Mouse (Mus musculus) midbrain, embryonic 16.5 days (tissue): ENCODE measurements around the gene Gm47985. TPM values are rescaled to one million over a fixed set of nuclear protein-coding genes. Genes with fewer than 3 reads are reported as not detected.
A peak's percentile ranks its signal among the peaks of the same experiment; 100 is the strongest.
"Not testable (repeated sequence)": the region's sequence is repeated elsewhere in the genome, so short reads cannot be mapped to it uniquely, and the experiment has no call there.

ENCODE experiments used
- ATAC-seq: fragments of 200-750 bp; cut with Nextera tagmentation; 2 replicates; pipeline ENCODE4 v1.8.0; 2017; ENCODE audit warnings: moderate TSS enrichment
- H3K27ac ChIP-seq: fragments of 300-500 bp; sonication (generic); 2 replicates; pipeline ENCODE4 v1.5.1; 2014; ENCODE audit warnings: mild to moderate bottlenecking, low read length, mixed read lengths
- H3K27me3 ChIP-seq: fragments of 300-500 bp; sonication (generic); 2 replicates; pipeline ENCODE4 v1.6.1; 2014; ENCODE audit warnings: low read depth, low read length, mixed read lengths; ENCODE audit not compliant: control insufficient read depth, insufficient read depth
- H3K36me3 ChIP-seq: fragments of 300-500 bp; sonication (generic); 2 replicates; pipeline ENCODE4 v1.6.1; 2014; ENCODE audit warnings: mild to moderate bottlenecking, low read length, moderate library complexity, mixed read lengths; ENCODE audit not compliant: control insufficient read depth, insufficient read depth
- H3K4me1 ChIP-seq: fragments of 300-500 bp; sonication (generic); 2 replicates; pipeline ENCODE4 v1.6.1; 2014; ENCODE audit warnings: mild to moderate bottlenecking, low read length, mixed read lengths; ENCODE audit not compliant: control insufficient read depth, insufficient read depth
- H3K4me2 ChIP-seq: fragments of 300-500 bp; sonication (generic); 2 replicates; pipeline ENCODE4 v1.6.1; 2014; ENCODE audit warnings: mild to moderate bottlenecking, low read length, mixed read lengths
- H3K4me3 ChIP-seq: fragments of 300-500 bp; sonication (generic); 2 replicates; pipeline ENCODE4 v1.5.1; 2014; ENCODE audit warnings: low read depth, mild to moderate bottlenecking, low read length, moderate library complexity, mixed read lengths
- H3K9ac ChIP-seq: fragments of 300-500 bp; sonication (generic); 2 replicates; pipeline ENCODE4 v1.6.1; 2014; ENCODE audit warnings: low read depth, low read length, mixed read lengths
- H3K9me3 ChIP-seq: fragments of 300-500 bp; sonication (generic); replicated peaks from 2 replicates; pipeline ENCODE4 v1.6.1; 2014; ENCODE audit warnings: mild to moderate bottlenecking, low read length, mixed read lengths; ENCODE audit not compliant: control insufficient read depth, poor library complexity, severe bottlenecking
- WGBS: fragments of 180-500 bp; shearing (Covaris S2); extraction: QIAGEN DNeasy Blood & Tissue Kit; methylation state at CpG from one replicate; pipeline ENCODE4 v1.1.7; 2014; 5-methylcytosine and 5-hydroxymethylcytosine counted together
- polyA plus RNA-seq: library from polyadenylated mRNA; unstranded; fragments of >200 nt; fragmentation: Nextera tagmentation; extraction: Ambion mirVana; gene quantifications from 2 replicates; pipeline ENCODE4 v1.2.1, GENCODE M21; 2015

The Gm47985 gene
- polyA plus RNA-seq = not detected in 2 replicates

- H3K4me2 ChIP-seq, H3K36me3 ChIP-seq, H3K27ac ChIP-seq, H3K27me3 ChIP-seq, H3K4me1 ChIP-seq, ATAC-seq, H3K4me3 ChIP-seq, H3K9me3 ChIP-seq, H3K9ac ChIP-seq: not testable (repeated sequence)
- WGBS = no CpG with 5 or more reads among the region's 7 CpGs
Measured at GRCm38 (mm10) chr1:151182266-151182665, at the start of gene Gm47985. TSS of gene Gm47985 (plus strand) at chr1:151182537.

- Histone ChIP-seq H3K4me2 (no peak overlapping the region), H3K4me1 (no peaks in the 10 kb centered on the region), H3K9me3 (no peaks in the 10 kb centered on the region), H3K36me3 (no peaks in the 10 kb centered on the region), H3K9ac (no peak overlapping the region), H3K27ac (no peak overlapping the region), H3K27me3 (no peaks in the 10 kb centered on the region), H3K4me3 (no peak overlapping the region)
- 94% methylated on average over 7 of the region's 7 CpGs for WGBS
- no peak for ATAC-seq
Measured at GRCm38 (mm10) chr1:151132686-151133085, 49.7 kb upstream of the Gm47985 start.

- H3K36me3 ChIP-seq = no peaks in the 10 kb centered on the region
- H3K27ac ChIP-seq = no peak overlapping the region
- 79% methylated on average over 6 of the region's 6 CpGs for WGBS
- H3K4me1 ChIP-seq = no peaks in the 10 kb centered on the region
- peak; percentile 28; the same call in 1 of the 2 replicates for ATAC-seq
- no peaks in the 10 kb centered on the region for H3K9me3 ChIP-seq
- H3K4me2 ChIP-seq = no peak overlapping the region
- no peak overlapping the region for H3K9ac ChIP-seq
- H3K4me3 ChIP-seq = no peak overlapping the region
- no peaks in the 10 kb centered on the region for H3K27me3 ChIP-seq
Measured at GRCm38 (mm10) chr1:151138388-151138787, 43.9 kb upstream of the Gm47985 start.

GRCm38 (mm10) chr1:151140956-151141355 is 41.4 kb upstream of the Gm47985 start:
- Histone ChIP-seq H3K4me1 (no peaks in the 10 kb centered on the region), H3K9me3 (no peaks in the 10 kb centered on the region), H3K4me3 (no peak overlapping the region), H3K4me2 (no peak overlapping the region), H3K9ac (no peak overlapping the region), H3K27ac (no peak overlapping the region), H3K27me3 (no peaks in the 10 kb centered on the region), H3K36me3 (no peaks in the 10 kb centered on the region)
- 63% methylated on average over 3 of the region's 3 CpGs for WGBS
- ATAC-seq = no peak

GRCm38 (mm10) chr1:151144471-151145146 is 37.7 kb upstream of the Gm47985 start:
- Histone ChIP-seq H3K27me3 (no peaks in the 10 kb centered on the region), H3K4me3 (no peak overlapping the region), H3K9ac (no peak overlapping the region), H3K36me3 (no peaks in the 10 kb centered on the region), H3K4me2 (no peak overlapping the region), H3K9me3 (no peaks in the 10 kb centered on the region), H3K4me1 (no peaks in the 10 kb centered on the region), H3K27ac (no peak overlapping the region)
- ATAC-seq = no peak
- WGBS = 78% methylated on average over 6 of the region's 6 CpGs

DNA sequence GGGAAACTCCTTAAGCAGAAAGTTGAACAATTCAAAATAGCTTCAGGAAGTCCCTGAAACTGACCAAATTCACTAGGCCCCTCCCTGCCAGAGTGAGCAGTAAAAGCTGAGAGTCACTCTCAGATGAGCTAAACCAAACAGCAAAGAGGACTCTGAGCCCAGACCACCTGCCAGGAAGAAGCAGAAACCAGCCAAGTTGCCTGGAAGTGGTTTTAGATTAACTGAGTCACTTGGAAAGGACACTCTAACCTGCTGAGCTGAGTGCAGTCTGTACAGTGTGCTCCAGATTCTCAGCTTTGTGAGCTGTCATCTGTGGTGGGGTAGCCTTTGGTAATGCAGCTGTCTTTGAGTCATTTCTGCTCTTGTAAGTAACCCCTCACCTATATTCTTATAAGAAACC is 34.5 kb upstream of the Gm47985 start:
- Histone ChIP-seq H3K4me1 (no peaks in the 10 kb centered on the region), H3K4me3 (no peak overlapping the region), H3K9me3 (no peaks in the 10 kb centered on the region), H3K36me3 (no peaks in the 10 kb centered on the region), H3K9ac (no peak overlapping the region), H3K27me3 (no peaks in the 10 kb centered on the region), H3K4me2 (no peak overlapping the region), H3K27ac (no peak overlapping the region)
- no peak for ATAC-seq

GRCm38 (mm10) chr1:151150211-151150610 is 32.1 kb upstream of the Gm47985 start:
- Histone ChIP-seq H3K4me3 (no peak overlapping the region), H3K36me3 (no peaks in the 10 kb centered on the region), H3K4me2 (no peak overlapping the region), H3K27me3 (no peaks in the 10 kb centered on the region), H3K9ac (no peak overlapping the region), H3K9me3 (no peaks in the 10 kb centered on the region), H3K4me1 (no peaks in the 10 kb centered on the region), H3K27ac (no peak overlapping the region)
- no peak for ATAC-seq
- WGBS = 93% methylated on average over 7 of the region's 7 CpGs

- 73% methylated on average over 2 of the region's 2 CpGs for WGBS
Measured at GRCm38 (mm10) chr1:151151089-151151488, 31.2 kb upstream of the Gm47985 start.

DNA sequence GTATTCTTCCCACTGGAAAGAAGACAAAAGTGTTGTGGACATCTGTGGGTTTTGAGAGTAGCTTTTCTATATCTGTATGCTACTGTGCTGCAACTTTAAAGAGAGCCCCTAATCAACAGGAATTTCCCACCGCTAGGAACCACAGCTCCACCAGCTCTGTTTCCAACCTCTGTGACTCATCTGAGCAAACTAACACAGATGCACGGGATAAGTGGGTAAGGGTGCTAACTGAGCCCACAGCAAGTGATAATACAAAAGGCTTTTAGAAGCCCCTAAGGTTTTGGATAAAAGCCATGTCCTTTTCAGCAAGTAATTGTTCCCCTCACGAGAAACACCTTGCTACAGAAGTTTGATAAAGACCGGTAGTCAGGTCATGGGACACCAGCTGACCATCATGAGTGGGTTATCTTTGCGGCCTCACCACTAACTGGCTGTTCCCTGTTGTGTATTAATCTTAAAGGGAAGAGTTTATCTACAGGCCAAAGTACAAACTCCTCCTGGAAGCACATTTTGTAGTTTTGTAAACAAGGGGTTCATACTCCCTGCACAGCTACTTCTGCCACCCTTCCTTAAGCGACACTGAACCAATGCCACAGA is 29.2 kb upstream of the Gm47985 start:
- 84% methylated on average over 6 of the region's 6 CpGs for WGBS

More at GRCm38 (mm10) chr1:151151089-151151488, 31.2 kb upstream of the Gm47985 start:
- H3K27me3 ChIP-seq = no peaks in the 10 kb centered on the region
- H3K9ac ChIP-seq = no peak overlapping the region
- no peaks in the 10 kb centered on the region for H3K36me3 ChIP-seq
- no peaks in the 10 kb centered on the region for H3K4me1 ChIP-seq
- H3K9me3 ChIP-seq = no peaks in the 10 kb centered on the region
- H3K4me3 ChIP-seq = no peak overlapping the region
- H3K27ac ChIP-seq = no peak overlapping the region
- ATAC-seq = no peak
- H3K4me2 ChIP-seq = no peak overlapping the region

More for the DNA sequence above, 29.2 kb upstream of the Gm47985 start:
- Histone ChIP-seq H3K9me3 (no peaks in the 10 kb centered on the region), H3K9ac (no peak overlapping the region), H3K4me2 (no peak overlapping the region), H3K4me1 (0 out of 2 replicates have a peak, but pooled peaks cover 2% of the 10 kb centered on the region), H3K4me3 (no peak overlapping the region), H3K27ac (no peak overlapping the region), H3K36me3 (no peaks in the 10 kb centered on the region), H3K27me3 (no peaks in the 10 kb centered on the region)
- no peak for ATAC-seq
